Mouse (Mus musculus): Measurements from ENCODE around the gene Cyp2d34. TPM values are rescaled to one million over a fixed set of nuclear protein-coding genes. Genes with fewer than 3 reads are reported as not detected.

The Cyp2d34 gene
- polyA plus RNA-seq, 1 experiment = not detected

GRCm38 (mm10) chr15:82582621-82583020, 38.1 kb downstream of the Cyp2d34 start:
- TF ChIP-seq CTCF (IDR thresholded peaks at IDR 0.05; ENCODE audit: low read depth, low read length) = no peak
- TF ChIP-seq EP300 (IDR thresholded peaks at IDR 0.05; ENCODE audit: insufficient read depth, low read depth, low read length) = no peak
- TF ChIP-seq POLR2A (IDR thresholded peaks at IDR 0.05; ENCODE audit: insufficient read depth, low read length) = no peak
- H3K27me3 ChIP-seq (ENCODE audit: control insufficient read depth, insufficient read depth, low read length, poor library complexity, severe bottlenecking) = no peaks in the 10 kb centered on the region; the same call in 1 of the 2 replicates
- H3K27ac ChIP-seq (ENCODE audit: insufficient read depth, low read length) = no peak overlapping the region
- no peaks in the 10 kb centered on the region for H3K4me1 ChIP-seq (ENCODE audit: control insufficient read depth, insufficient read depth, low read length)
- no peak overlapping the region for H3K4me3 ChIP-seq (ENCODE audit: low read depth, low read length)
- H3K36me3 ChIP-seq (ENCODE audit: control insufficient read depth, insufficient read depth, low read length, poor library complexity, severe bottlenecking) = no peaks in the 10 kb centered on the region
- no peaks in the 10 kb centered on the region for H3K9me3 ChIP-seq (replicated peaks; ENCODE audit: control insufficient read depth, insufficient read depth, low read length, poor library complexity, severe bottlenecking)
- H3K9ac ChIP-seq (ENCODE audit: low read depth, poor library complexity, severe bottlenecking) = no peak overlapping the region

GRCm38 (mm10) chr15:82579071-82579470, 41.7 kb downstream of the Cyp2d34 start:
- no peak overlapping the region for H3K4me3 ChIP-seq (ENCODE audit: low read depth, low read length)
- no peaks in the 10 kb centered on the region for H3K4me1 ChIP-seq (ENCODE audit: control insufficient read depth, insufficient read depth, low read length)
- H3K9me3 ChIP-seq (replicated peaks; ENCODE audit: control insufficient read depth, insufficient read depth, low read length, poor library complexity, severe bottlenecking) = peaks cover 5% of the 10 kb centered on the region; the same call in 1 of the 2 replicates
- no peak overlapping the region for H3K9ac ChIP-seq (ENCODE audit: low read depth, poor library complexity, severe bottlenecking)
- no peak for TF ChIP-seq POLR2A (IDR thresholded peaks at IDR 0.05; ENCODE audit: insufficient read depth, low read length)
- no peak for TF ChIP-seq EP300 (IDR thresholded peaks at IDR 0.05; ENCODE audit: insufficient read depth, low read depth, low read length)
- no peak for TF ChIP-seq CTCF (IDR thresholded peaks at IDR 0.05; ENCODE audit: low read depth, low read length)
- no peaks in the 10 kb centered on the region for H3K36me3 ChIP-seq (ENCODE audit: control insufficient read depth, insufficient read depth, low read length, poor library complexity, severe bottlenecking)
- no peaks in the 10 kb centered on the region for H3K27me3 ChIP-seq (ENCODE audit: control insufficient read depth, insufficient read depth, low read length, poor library complexity, severe bottlenecking)
- H3K27ac ChIP-seq (ENCODE audit: insufficient read depth, low read length) = no peak overlapping the region

GRCm38 (mm10) chr15:82572856-82573255, 47.9 kb downstream of the Cyp2d34 start:
- Histone ChIP-seq H3K9me3 (replicated peaks; ENCODE audit: control insufficient read depth, insufficient read depth, low read length, poor library complexity, severe bottlenecking) (peaks cover 13% of the 10 kb centered on the region), H3K27me3 (ENCODE audit: control insufficient read depth, insufficient read depth, low read length, poor library complexity, severe bottlenecking) (no peaks in the 10 kb centered on the region), H3K4me1 (ENCODE audit: control insufficient read depth, insufficient read depth, low read length) (no peaks in the 10 kb centered on the region), H3K27ac (ENCODE audit: insufficient read depth, low read length) (no peak overlapping the region), H3K9ac (ENCODE audit: low read depth, poor library complexity, severe bottlenecking) (no peak overlapping the region), H3K4me3 (ENCODE audit: low read depth, low read length) (no peak overlapping the region), H3K36me3 (ENCODE audit: control insufficient read depth, insufficient read depth, low read length, poor library complexity, severe bottlenecking) (no peaks in the 10 kb centered on the region)
- TF ChIP-seq EP300 (IDR thresholded peaks at IDR 0.05; ENCODE audit: insufficient read depth, low read depth, low read length) (no peak), CTCF (IDR thresholded peaks at IDR 0.05; ENCODE audit: low read depth, low read length) (no peak), POLR2A (IDR thresholded peaks at IDR 0.05; ENCODE audit: insufficient read depth, low read length) (no peak)

Other genes starting within 250 kb of the Cyp2d34 start
- gene Cyp2d22, start 240.7 kb downstream of the Cyp2d34 start, polyA plus RNA-seq (2011; ENCODE audit: insufficient read depth, insufficient read length, low read depth, missing spikeins) = 1.1 and 1.9 TPM in 2 replicates
- not detected in 2 replicates for gene Cyp2d11, start 226.9 kb downstream of the Cyp2d34 start, polyA plus RNA-seq (2011; ENCODE audit: insufficient read depth, insufficient read length, low read depth, missing spikeins)
- not detected in 2 replicates for gene Cyp2d10, start 213.8 kb downstream of the Cyp2d34 start, polyA plus RNA-seq (2011; ENCODE audit: insufficient read depth, insufficient read length, low read depth, missing spikeins)
- gene Cyp2d9, start 187.5 kb downstream of the Cyp2d34 start, polyA plus RNA-seq (2011; ENCODE audit: insufficient read depth, insufficient read length, low read depth, missing spikeins) = not detected in 2 replicates
- gene Cyp2d12, start 65.9 kb downstream of the Cyp2d34 start, polyA plus RNA-seq (2011; ENCODE audit: insufficient read depth, insufficient read length, low read depth, missing spikeins) = not detected in 2 replicates
- gene Cyp2d40, start 143.2 kb upstream of the Cyp2d34 start, polyA plus RNA-seq (2011; ENCODE audit: insufficient read depth, insufficient read length, low read depth, missing spikeins) = not detected in 2 replicates
- not detected in 2 replicates for gene Cyp2d26, start 173.3 kb upstream of the Cyp2d34 start, polyA plus RNA-seq (2011; ENCODE audit: insufficient read depth, insufficient read length, low read depth, missing spikeins)

Data from ES-Bruce4 (cell line).